Mouse (Mus musculus): ENCODE measurements at regions not wholly inside any gene's neighbourhood (a gene's known extent, or its start where the extent isn't known, plus 50 kb on each side); places are given as distances from the start of the nearest gene placed in this dataset.

DNA sequence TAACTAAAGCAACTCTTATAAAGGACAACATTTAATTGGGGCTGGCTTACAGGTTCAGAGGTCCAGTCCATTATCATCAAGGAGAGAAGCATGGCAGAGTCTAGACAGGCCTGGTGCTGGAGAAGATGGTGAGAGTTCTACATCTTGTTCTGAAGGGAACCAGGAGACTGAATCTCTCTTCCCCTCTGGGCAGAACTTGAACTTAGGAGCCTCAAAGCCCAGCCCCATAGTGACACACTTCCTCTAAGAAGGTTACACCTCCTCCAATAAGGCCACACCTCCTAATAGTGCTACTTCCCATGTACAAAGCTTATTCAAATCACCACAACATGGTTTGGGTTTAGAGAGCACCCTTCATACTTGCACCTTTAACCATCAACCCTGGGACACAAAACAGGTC lies 136.5 kb upstream of the Nabp1 start:
- no peak for TF ChIP-seq EP300 (IDR thresholded peaks at IDR 0.05; ENCODE audit: low read depth)
- TF ChIP-seq CTCF (IDR thresholded peaks at IDR 0.05; ENCODE audit: low read depth), result no peak
